Mouse (Mus musculus) ES-Bruce4 (cell line): ENCODE data around the gene Recql5.

Experiments used
- CTCF ChIP-seq: IDR thresholded peaks from one replicate; pipeline ENCODE4 v1.8.1; 2011; ENCODE audit warnings: low read depth, low read length
- EP300 ChIP-seq: IDR thresholded peaks from 2 replicates; pipeline ENCODE4 v1.6.1; 2011; ENCODE audit warnings: low read depth, low read length; ENCODE audit not compliant: insufficient read depth
- POLR2A ChIP-seq: IDR thresholded peaks from one replicate; pipeline ENCODE4 v1.8.1; 2011; ENCODE audit warnings: low read length; ENCODE audit not compliant: insufficient read depth

DNA sequence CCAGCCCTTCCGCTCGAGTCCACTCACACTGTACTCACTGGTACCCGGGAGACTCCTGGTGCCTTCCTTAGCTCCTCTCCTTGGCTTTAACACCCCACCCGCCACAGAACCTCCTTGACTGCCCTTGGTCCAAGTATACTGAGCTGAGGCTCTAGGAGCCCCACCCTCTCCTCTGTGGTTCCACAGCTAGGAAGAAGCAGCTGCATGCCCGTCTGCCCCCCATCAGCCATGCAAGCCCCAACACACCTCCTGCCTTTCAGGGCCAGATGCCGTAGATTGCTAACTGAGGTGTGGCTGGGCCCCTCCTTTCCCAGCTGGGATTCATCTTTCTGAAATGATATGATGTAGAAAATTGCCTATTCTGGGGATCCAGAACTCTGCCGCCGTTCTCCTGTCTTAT lies 12.0 kb upstream of the Recql5 start:
- no peak for TF ChIP-seq CTCF
- no peak for TF ChIP-seq POLR2A
- TF ChIP-seq EP300, result peak; percentile 71; the same call in 1 of the 2 replicates
